Mouse (Mus musculus): ENCODE data around the gene Prdm4.

The Prdm4 gene

DNA sequence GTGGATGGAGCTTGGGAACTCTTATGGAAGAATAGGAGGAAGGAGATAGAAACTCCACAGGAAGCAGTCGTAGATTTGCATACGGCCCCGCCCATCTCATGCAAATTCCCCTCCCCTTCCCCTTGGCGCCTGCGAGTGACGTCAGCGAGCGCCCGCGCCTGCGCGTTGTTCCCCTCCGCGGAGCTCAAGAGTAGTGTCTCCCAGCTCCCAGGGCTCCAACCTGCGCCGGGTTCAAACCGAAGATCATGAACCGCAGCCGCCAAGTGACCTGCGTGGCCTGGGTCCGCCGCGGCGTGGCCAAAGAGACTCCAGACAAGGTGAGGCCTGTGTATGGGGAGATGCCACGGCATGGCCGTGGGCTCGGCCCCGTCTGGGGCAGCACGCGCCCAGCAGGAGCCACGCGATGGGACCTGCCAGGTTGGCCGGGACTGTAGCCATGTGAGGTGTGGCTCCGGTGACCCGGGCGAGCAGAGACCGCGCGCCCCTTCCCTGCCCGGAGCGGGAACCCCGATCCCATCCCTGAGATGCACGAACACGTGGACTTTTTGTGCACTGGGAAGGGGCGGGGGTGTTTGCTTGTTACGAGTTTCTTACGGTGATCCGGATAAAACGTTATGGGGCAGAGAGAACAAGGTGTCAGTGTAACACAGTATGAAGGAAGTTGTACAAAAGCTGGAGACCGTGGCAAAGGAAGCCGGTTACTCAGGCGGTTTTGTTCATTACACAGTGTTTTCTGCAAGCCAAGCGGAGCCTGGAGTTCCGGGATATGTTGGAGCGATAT, 45.1 kb downstream of the Prdm4 start:
- DNase-seq (ENCODE audit: low spot score): peak; percentile 91

GRCm38 (mm10) chr10:85846105-85846862, 70.7 kb downstream of the Prdm4 start:
- no peak for DNase-seq (ENCODE audit: low spot score)

Data from yolk sac, embryonic 10.5 days (tissue).